Mouse (Mus musculus) activated CD4-positive, CD25-positive, alpha-beta regulatory T cell, adult 4 months (primary cell): ENCODE measurements around the gene H2-Aa. TPM values are rescaled to one million over a fixed set of nuclear protein-coding genes. Genes with fewer than 3 reads are reported as not detected.

Experiments used
- ATAC-seq: one replicate; pipeline ENCODE4 v1.8.0; 2017
- polyA plus RNA-seq, 2 experiments: library from polyadenylated mRNA; unstranded; fragments of 100-300 nt; shearing (Covaris generic); gene quantifications; one replicate each; pipeline ENCODE4 v1.2.1; 2017

The H2-Aa gene
- polyA plus RNA-seq, 2 experiments from 2014 or later: 4.0 to 79.3 TPM

- ATAC-seq: peak; percentile 72
Measured at GRCm38 (mm10) chr17:34261502-34261901, 26.1 kb downstream of the H2-Aa start.

GRCm38 (mm10) chr17:34260551-34260950 is 27.1 kb downstream of the H2-Aa start:
- ATAC-seq: no peak

- peak; percentile 71 for ATAC-seq
Measured at GRCm38 (mm10) chr17:34257594-34258375, 29.8 kb downstream of the H2-Aa start, which contains the start of gene H2-Ab1. Gene H2-Ab1, plus strand, starts transcription at chr17:34257689.

GRCm38 (mm10) chr17:34256501-34256900 is 31.1 kb downstream of the H2-Aa start:
- no peak for ATAC-seq

- no peak for ATAC-seq
Measured at GRCm38 (mm10) chr17:34251666-34252065, 36.0 kb downstream of the H2-Aa start.

- ATAC-seq: no peak
Measured at GRCm38 (mm10) chr17:34249878-34250277, 37.7 kb downstream of the H2-Aa start.

GRCm38 (mm10) chr17:34249361-34249760 is 38.3 kb downstream of the H2-Aa start:
- no peak for ATAC-seq

GRCm38 (mm10) chr17:34248764-34249163 is 38.9 kb downstream of the H2-Aa start:
- no peak for ATAC-seq

- ATAC-seq: no peak
Measured at GRCm38 (mm10) chr17:34247047-34247446, 40.6 kb downstream of the H2-Aa start.

GRCm38 (mm10) chr17:34244656-34245055 is 43.0 kb downstream of the H2-Aa start:
- no peak for ATAC-seq

- ATAC-seq: no peak
Measured at GRCm38 (mm10) chr17:34240916-34241315, 46.7 kb downstream of the H2-Aa start.

- ATAC-seq: no peak
Measured at GRCm38 (mm10) chr17:34240366-34240765, 47.3 kb downstream of the H2-Aa start.

- peak; percentile 38 for ATAC-seq
Measured at GRCm38 (mm10) chr17:34239601-34240041, 48.0 kb downstream of the H2-Aa start.

- peak; percentile 81 for ATAC-seq
Measured at GRCm38 (mm10) chr17:34238706-34239105, 48.9 kb downstream of the H2-Aa start, which contains the start of gene H2-Ob. Gene H2-Ob, plus strand, starts transcription at chr17:34238903.

- ATAC-seq: no peak
Measured at GRCm38 (mm10) chr17:34237741-34238140, 49.9 kb downstream of the H2-Aa start.

GRCm38 (mm10) chr17:34236691-34237090 is 50.9 kb downstream of the H2-Aa start:
- ATAC-seq: no peak

- peak; percentile 74 for ATAC-seq
Measured at GRCm38 (mm10) chr17:34234926-34235325, 52.7 kb downstream of the H2-Aa start.

Other genes starting within 250 kb of the H2-Aa start
- gene Col11a2, start 248.4 kb downstream of the H2-Aa start, polyA plus RNA-seq: under 1 TPM; 0.07 to 0.20 TPM
- 10 to 100 TPM; 42.9 to 45.4 TPM for gene H2-Oa, start 195.5 kb downstream of the H2-Aa start, polyA plus RNA-seq
- 100 to 1,000 TPM; 152 to 211 TPM for gene H2-DMa, start 168.3 kb downstream of the H2-Aa start, polyA plus RNA-seq
- gene Brd2, start 165.2 kb downstream of the H2-Aa start, polyA plus RNA-seq: 100 to 1,000 TPM in 1 of 2 experiments, 10 to 100 TPM in 1; 99.8 to 116 TPM
- gene H2-DMb2, start 144.5 kb downstream of the H2-Aa start, polyA plus RNA-seq: 10 to 100 TPM in 1 of 2 experiments, 1 to 10 TPM in 1; 4.8 to 19.7 TPM
- 1 to 10 TPM; 1.9 to 3.7 TPM for gene H2-DMb1, start 134.8 kb downstream of the H2-Aa start, polyA plus RNA-seq
- 100 to 1,000 TPM; 134 to 207 TPM for gene Tap1, start 100.3 kb downstream of the H2-Aa start, polyA plus RNA-seq
- 100 to 1,000 TPM; 320 to 348 TPM for gene Psmb9, start 100.1 kb downstream of the H2-Aa start, polyA plus RNA-seq
- 1,000 to 10,000 TPM in 1 of 2 experiments, 100 to 1,000 TPM in 1; 892 to 1,228 TPM for gene Psmb8, start 90.1 kb downstream of the H2-Aa start, polyA plus RNA-seq
- 100 to 1,000 TPM in 1 of 2 experiments, 10 to 100 TPM in 1; 68.0 to 148 TPM for gene Tap2, start 84.3 kb downstream of the H2-Aa start, polyA plus RNA-seq
- gene H2-Ob, start 48.9 kb downstream of the H2-Aa start, polyA plus RNA-seq: 10 to 100 TPM; 57.3 to 70.9 TPM
- gene H2-Ab1, start 30.1 kb downstream of the H2-Aa start, polyA plus RNA-seq: 10 to 100 TPM in 1 of 2 experiments, 1 to 10 TPM in 1; 3.7 to 69.9 TPM
- 10 to 100 TPM in 1 of 2 experiments, 1 to 10 TPM in 1; 5.2 to 64.7 TPM for gene H2-Eb1, start 18.0 kb upstream of the H2-Aa start, polyA plus RNA-seq
- gene H2-Eb2, start 37.8 kb upstream of the H2-Aa start, polyA plus RNA-seq: under 1 TPM; 0.13 to 0.36 TPM
- under 1 TPM; 0.17 to 0.42 TPM for gene Btnl2, start 67.0 kb upstream of the H2-Aa start, polyA plus RNA-seq
- not detected for gene Btnl1, start 89.3 kb upstream of the H2-Aa start, polyA plus RNA-seq
- 1 to 10 TPM in 1 of 2 experiments, not detected in 1; 2.3 TPM for gene BC051142, start 111.0 kb upstream of the H2-Aa start, polyA plus RNA-seq
- not detected for gene Btnl4, start 189.5 kb upstream of the H2-Aa start, polyA plus RNA-seq
- not detected for gene Btnl6, start 229.5 kb upstream of the H2-Aa start, polyA plus RNA-seq